Mouse (Mus musculus) liver, embryonic 15.5 days (tissue): ENCODE data around the gene Cks1brt. TPM values are rescaled to one million over a fixed set of nuclear protein-coding genes. Genes with fewer than 3 reads are reported as not detected.
A peak's percentile ranks its signal among the peaks of the same experiment; 100 is the strongest.

Source experiments
- ATAC-seq: fragments of 200-750 bp; cut with Nextera tagmentation; 2 replicates; pipeline ENCODE4 v1.8.0; 2017; ENCODE audit warnings: moderate number of reproducible peaks, mild to moderate bottlenecking, moderate library complexity; ENCODE audit not compliant: insufficient read depth
- H3K27ac ChIP-seq: fragments of 300-500 bp; sonication (generic); replicated peaks from 2 replicates; pipeline ENCODE4 v1.5.1; 2015; ENCODE audit warnings: mild to moderate bottlenecking, inconsistent platforms
- H3K27me3 ChIP-seq: fragments of 300-500 bp; sonication (generic); 2 replicates; pipeline ENCODE4 v1.6.1; 2015; ENCODE audit warnings: mild to moderate bottlenecking, inconsistent platforms
- H3K36me3 ChIP-seq: fragments of 300-500 bp; sonication (generic); replicated peaks from 2 replicates; pipeline ENCODE4 v1.6.1; 2015; ENCODE audit warnings: moderate library complexity, mild to moderate bottlenecking, inconsistent platforms
- H3K4me1 ChIP-seq: fragments of 300-500 bp; sonication (generic); replicated peaks from 2 replicates; pipeline ENCODE4 v1.6.1; 2015; ENCODE audit warnings: inconsistent platforms
- H3K4me2 ChIP-seq: fragments of 300-500 bp; sonication (generic); 2 replicates; pipeline ENCODE4 v1.6.1; 2015; ENCODE audit warnings: moderate library complexity, mild to moderate bottlenecking, inconsistent platforms
- H3K4me3 ChIP-seq: fragments of 300-500 bp; sonication (generic); replicated peaks from 2 replicates; pipeline ENCODE4 v1.5.1; 2015; ENCODE audit warnings: mild to moderate bottlenecking, inconsistent platforms
- H3K9ac ChIP-seq: fragments of 300-500 bp; sonication (generic); 2 replicates; pipeline ENCODE4 v1.6.1; 2015; ENCODE audit warnings: moderate library complexity, mild to moderate bottlenecking, inconsistent platforms
- H3K9me3 ChIP-seq: fragments of 300-500 bp; sonication (generic); replicated peaks from 2 replicates; pipeline ENCODE4 v1.6.1; 2016; ENCODE audit warnings: inconsistent platforms
- WGBS: fragments of 180-500 bp; shearing (Covaris S2); methylation state at CpG from one replicate; pipeline ENCODE4 v1.1.7; 2015; ENCODE audit warnings: mixed read lengths; ENCODE audit not compliant: insufficient replicate concordance; 5-methylcytosine and 5-hydroxymethylcytosine counted together
- microRNA-seq: library from miRNA; unstranded; fragments of <30 nt; microRNA quantifications from one replicate; pipeline ENCODE4, GENCODE M21; 2016
- polyA plus RNA-seq: library from polyadenylated mRNA; unstranded; fragments of >200 nt; fragmentation: Nextera tagmentation; extraction: Ambion mirVana; gene quantifications from 2 replicates; pipeline ENCODE4 v1.2.1, GENCODE M21; 2015

Gene Cks1brt
- polyA plus RNA-seq, 1 experiment from 2014 or later: not detected

DNA sequence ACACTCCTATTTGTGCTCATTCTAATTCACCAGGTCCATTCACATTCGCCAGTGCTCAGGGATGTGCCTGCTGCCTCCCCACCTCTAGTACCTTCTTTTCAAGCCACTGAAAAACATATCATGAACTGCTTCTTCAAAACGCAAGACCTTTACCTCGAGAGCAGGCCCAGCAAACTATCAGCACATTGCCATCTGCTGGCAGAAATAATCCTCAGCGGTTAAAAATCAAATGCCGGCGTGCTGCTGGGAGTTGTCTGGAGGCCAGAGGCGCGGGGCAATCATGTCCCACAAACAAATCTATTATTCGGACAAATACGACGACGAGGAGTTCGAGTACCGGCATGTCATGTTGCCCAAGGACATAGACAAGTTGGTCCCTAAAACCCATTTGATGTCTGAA lies 19.6 kb downstream of the Cks1brt start:
- no peak for ATAC-seq
- no peak overlapping the region for H3K4me3 ChIP-seq
- 26% methylated on average over 14 of the region's 14 CpGs for WGBS
- no peaks in the 10 kb centered on the region for H3K36me3 ChIP-seq
- no peak overlapping the region for H3K4me2 ChIP-seq
- no peaks in the 10 kb centered on the region for H3K27me3 ChIP-seq
- no peak overlapping the region for H3K9ac ChIP-seq
- no peaks in the 10 kb centered on the region for H3K9me3 ChIP-seq
- no peak overlapping the region for H3K27ac ChIP-seq
- H3K4me1 ChIP-seq: no peaks in the 10 kb centered on the region

DNA sequence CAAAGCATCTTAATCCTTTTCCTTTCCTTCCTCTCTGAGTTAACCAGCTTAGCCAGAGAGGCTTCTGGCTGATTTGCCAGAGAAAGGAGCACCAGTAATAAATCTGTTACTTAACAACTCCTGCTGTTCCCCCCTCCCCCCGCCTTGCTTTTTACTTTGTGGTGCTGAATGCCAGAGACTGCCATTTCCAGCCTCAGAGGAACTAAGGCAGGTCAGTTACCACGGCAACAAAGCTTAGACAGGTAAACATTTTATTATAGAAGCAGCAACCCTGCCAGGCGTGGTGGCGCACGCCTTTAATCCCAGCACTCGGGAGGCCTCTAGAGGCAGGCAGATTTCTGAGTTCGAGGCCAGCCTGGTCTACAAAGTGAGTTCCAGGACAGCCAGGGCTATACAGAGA lies 24.2 kb downstream of the Cks1brt start:
- Histone ChIP-seq H3K9me3 (no peaks in the 10 kb centered on the region), H3K27me3 (no peaks in the 10 kb centered on the region), H3K4me3 (no peak overlapping the region), H3K9ac (no peak overlapping the region), H3K36me3 (no peaks in the 10 kb centered on the region), H3K4me1 (no peaks in the 10 kb centered on the region), H3K27ac (no peak overlapping the region), H3K4me2 (no peak overlapping the region)
- WGBS: 66% methylated on average over 7 of the region's 7 CpGs
- ATAC-seq: no peak

DNA sequence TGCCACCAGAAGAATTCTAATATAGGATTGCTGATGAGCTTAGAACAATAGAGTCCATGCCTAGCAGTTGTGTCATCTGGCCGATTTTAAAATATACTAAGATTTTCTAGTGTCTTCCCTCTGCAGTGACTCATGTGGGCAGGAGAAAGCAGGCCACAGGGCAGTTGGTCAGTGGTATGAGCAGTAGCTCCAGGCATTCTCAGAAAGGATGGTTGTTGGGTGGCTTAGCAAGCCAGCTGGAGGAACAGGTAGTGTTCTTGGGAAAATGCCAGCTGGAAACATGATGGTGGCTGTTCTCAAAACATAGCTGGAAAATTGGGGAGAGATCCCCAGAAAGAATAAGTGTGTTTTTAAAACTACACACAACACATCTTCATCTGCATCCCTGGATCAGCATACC lies 40.6 kb downstream of the Cks1brt start:
- H3K9me3 ChIP-seq: no peaks in the 10 kb centered on the region
- no peaks in the 10 kb centered on the region for H3K27me3 ChIP-seq
- no peaks in the 10 kb centered on the region for H3K36me3 ChIP-seq
- no peaks in the 10 kb centered on the region for H3K4me1 ChIP-seq
- no peak overlapping the region for H3K9ac ChIP-seq
- 58% methylated on average over 1 of the region's 1 CpGs for WGBS
- H3K4me2 ChIP-seq: no peak overlapping the region
- no peak overlapping the region for H3K4me3 ChIP-seq
- no peak for ATAC-seq
- H3K27ac ChIP-seq: no peak overlapping the region

DNA sequence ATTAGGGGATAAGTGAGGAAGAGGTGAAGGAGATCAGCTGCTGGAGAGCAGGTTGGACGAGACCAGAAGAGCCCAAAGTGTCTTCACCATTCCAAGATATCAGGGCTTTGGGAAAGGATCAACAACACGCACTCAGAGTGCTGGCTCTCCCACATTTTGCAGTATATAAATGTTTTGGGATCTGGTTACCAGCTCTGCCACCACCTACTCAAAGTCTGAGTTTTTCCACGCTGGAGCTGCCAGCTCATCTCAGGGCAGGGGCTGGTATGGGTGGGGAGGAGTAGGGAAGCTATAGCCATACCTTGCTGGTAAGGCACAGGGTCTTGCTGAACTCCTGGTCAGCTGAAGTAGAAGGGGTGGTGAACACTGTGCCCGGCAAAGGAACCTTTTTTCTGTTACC lies 68.5 kb downstream of the Cks1brt start:
- H3K27ac ChIP-seq: no peak overlapping the region
- H3K36me3 ChIP-seq: no peaks in the 10 kb centered on the region
- ATAC-seq: no peak
- H3K4me2 ChIP-seq: no peak overlapping the region
- H3K4me1 ChIP-seq: no peaks in the 10 kb centered on the region
- no peaks in the 10 kb centered on the region for H3K9me3 ChIP-seq
- H3K27me3 ChIP-seq: no peaks in the 10 kb centered on the region
- H3K4me3 ChIP-seq: no peak overlapping the region
- 56% methylated on average over 4 of the region's 4 CpGs for WGBS
- H3K9ac ChIP-seq: no peak overlapping the region

DNA sequence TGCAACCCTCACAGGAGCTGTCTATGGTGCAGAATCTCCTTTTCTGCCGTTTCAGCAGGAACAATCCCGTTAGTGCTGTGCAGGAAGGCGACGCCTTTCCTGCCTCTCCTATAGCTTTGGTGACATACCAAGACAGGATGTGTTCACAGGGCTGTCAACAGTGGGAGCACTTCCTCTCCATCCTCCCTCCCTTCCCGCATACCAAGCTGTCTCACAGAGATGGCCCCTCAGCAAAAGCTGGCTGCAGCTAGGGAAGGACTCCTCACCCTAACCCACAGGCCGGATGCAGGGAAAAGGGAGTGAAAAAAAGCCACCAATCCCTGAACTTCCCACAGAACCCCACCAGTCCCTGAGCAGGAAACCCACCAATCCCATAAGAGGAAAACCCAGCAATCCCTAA lies 69.3 kb downstream of the Cks1brt start:
- 8% methylated on average over 6 of the region's 6 CpGs for WGBS
- Histone ChIP-seq H3K9me3 (no peaks in the 10 kb centered on the region), H3K4me2 (no peak overlapping the region), H3K4me3 (no peak overlapping the region), H3K27ac (no peak overlapping the region), H3K4me1 (no peaks in the 10 kb centered on the region), H3K9ac (no peak overlapping the region), H3K27me3 (no peaks in the 10 kb centered on the region), H3K36me3 (no peaks in the 10 kb centered on the region)
- peak; percentile 63 for ATAC-seq

Small RNAs within 50 kb of the gene (microRNA-seq; reads per million reads assigned to microRNA genes)
- 7.9 reads per million, percentile 24 among the genes with 10 or more reads in this experiment for gene Gm23388

Other genes with a start within 250 kb of the Cks1brt start
- 443 and 534 TPM in 2 replicates for gene Klf1, start 250.0 kb upstream of the Cks1brt start, polyA plus RNA-seq
- 11.4 and 12.7 TPM in 2 replicates for gene Dnase2a, start 243.4 kb upstream of the Cks1brt start, polyA plus RNA-seq
- gene Mast1, start 214.6 kb upstream of the Cks1brt start, polyA plus RNA-seq: 0.06 and 0.23 TPM in 2 replicates
- gene Rtbdn, start 204.9 kb upstream of the Cks1brt start, polyA plus RNA-seq: 0.18 and 0.40 TPM in 2 replicates
- not detected in 2 replicates for gene Gm49661, start 182.5 kb upstream of the Cks1brt start, polyA plus RNA-seq
- 1,960 and 2,082 TPM in 2 replicates for gene Prdx2, start 182.3 kb upstream of the Cks1brt start, polyA plus RNA-seq
- 101 TPM in 2 replicates for gene Rnaseh2a, start 182.2 kb upstream of the Cks1brt start, polyA plus RNA-seq
- gene Junb, start 173.2 kb upstream of the Cks1brt start, polyA plus RNA-seq: 18.2 and 22.1 TPM in 2 replicates
- gene Hook2, start 161.3 kb upstream of the Cks1brt start, polyA plus RNA-seq: 6.5 and 8.6 TPM in 2 replicates
- not detected in 2 replicates for gene Best2, start 137.4 kb upstream of the Cks1brt start, polyA plus RNA-seq
- gene Asna1, start 126.6 kb upstream of the Cks1brt start, polyA plus RNA-seq: 59.7 and 59.9 TPM in 2 replicates
- 59.8 and 63.4 TPM in 2 replicates for gene Trir, start 125.1 kb upstream of the Cks1brt start, polyA plus RNA-seq
- gene Tnpo2, start 115.0 kb upstream of the Cks1brt start, polyA plus RNA-seq: 19.3 and 20.5 TPM in 2 replicates
- gene Fbxw9, start 91.9 kb upstream of the Cks1brt start, polyA plus RNA-seq: 9.9 and 11.0 TPM in 2 replicates
- 0.45 TPM in 1 of 2 replicates, not detected in the other for gene Gm5741, start 83.9 kb upstream of the Cks1brt start, polyA plus RNA-seq
- gene Dhps, start 80.2 kb upstream of the Cks1brt start, polyA plus RNA-seq: 28.4 and 28.7 TPM in 2 replicates
- 55.6 and 58.5 TPM in 2 replicates for gene Wdr83os, start 71.2 kb upstream of the Cks1brt start, polyA plus RNA-seq
- gene Wdr83, start 70.6 kb upstream of the Cks1brt start, polyA plus RNA-seq: 21.6 and 26.5 TPM in 2 replicates
- 29.9 and 33.2 TPM in 2 replicates for gene Man2b1, start 68.7 kb upstream of the Cks1brt start, polyA plus RNA-seq
- 2.1 and 2.8 TPM in 2 replicates for gene Zfp791, start 28.8 kb upstream of the Cks1brt start, polyA plus RNA-seq
- gene Olfr371, start 74.1 kb downstream of the Cks1brt start, polyA plus RNA-seq: not detected in 2 replicates
- 80.8 and 84.4 TPM in 2 replicates for gene Orc6, start 147.7 kb downstream of the Cks1brt start, polyA plus RNA-seq
- 85.1 and 92.3 TPM in 2 replicates for gene Vps35, start 147.9 kb downstream of the Cks1brt start, polyA plus RNA-seq
- 57.2 and 68.2 TPM in 2 replicates for gene Mylk3, start 234.4 kb downstream of the Cks1brt start, polyA plus RNA-seq